ENCODE assay signal across 9 mouse cellular contexts in genomic region chr17:90094999-90095398, GRCm38 (mm10).
"Had no signal": no experiment of that assay in that cellular context is flagged by ENCODE, and none has a peak within 500 bp of the region (broad histone marks: within the 10 kb centered on the region; RNA-seq: fewer than 3 reads in every experiment).

No protein-coding gene starts in this region.

- ATAC-seq: intestine, embryonic 16.5 days; liver, embryonic 12.5 days had no signal

- DNase-seq: kidney, adult 2 months; kidney, postnatal 25 days; lung, embryonic 14.5 days; lung, postnatal 10 days; lung, postnatal 4 days; midbrain, embryonic 14.5 days; thymus, postnatal 14 days had no signal
